Comparison of ENCODE assay signal across 18 mouse cellular contexts in the genomic region with DNA sequence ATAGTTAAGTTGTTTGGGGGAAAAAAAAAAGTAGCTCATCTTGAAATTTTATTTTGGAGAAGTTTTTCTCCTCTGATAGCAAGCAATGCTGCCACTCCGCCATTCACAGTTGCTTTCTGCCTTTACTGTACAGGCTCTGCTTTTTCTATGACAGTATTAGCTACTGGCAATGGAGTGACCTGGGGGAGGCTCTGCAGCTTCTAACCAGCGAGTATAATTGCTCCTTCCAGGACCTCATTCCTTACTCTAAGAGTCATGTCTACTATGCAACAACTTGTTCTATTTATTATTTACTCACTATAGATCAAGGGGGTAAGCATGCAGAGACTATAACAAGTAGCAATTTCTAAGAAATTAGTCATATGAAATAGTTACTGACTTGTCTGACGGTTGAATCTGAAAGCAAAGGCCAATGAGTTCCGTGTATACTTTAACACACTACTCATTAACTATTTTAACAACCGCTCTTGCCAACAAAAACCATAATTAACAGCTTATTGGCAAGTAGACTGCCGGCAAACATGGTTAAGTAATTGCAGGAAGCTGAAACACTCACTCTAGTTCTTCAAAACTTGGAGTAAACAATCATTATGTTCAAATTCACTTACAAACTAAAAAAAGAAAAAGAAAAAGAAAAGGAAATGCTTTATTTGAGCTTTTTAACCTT.
A peak's percentile ranks its signal among the peaks of the same experiment; 100 is the strongest.
DNase-seq lines count a peak whose midpoint lies in the region; ATAC-seq and TF ChIP-seq lines count a peak whose summit lies in the region.
"Had no signal": no experiment of that assay in that cellular context is flagged by ENCODE, and none has a peak within 500 bp of the region (broad histone marks: within the 10 kb centered on the region; RNA-seq: fewer than 3 reads in every experiment).

No protein-coding gene starts in this region.

- 43% methylated on average over 6 of the region's 6 CpGs for WGBS in kidney, adult 2 months
- 66% methylated on average over 6 of the region's 6 CpGs for WGBS in kidney, embryonic 14.5 days
- 48% methylated on average over 6 of the region's 6 CpGs for WGBS in limb, embryonic 12.5 days
- 84% methylated on average over 6 of the region's 6 CpGs for WGBS in limb, embryonic 10.5 days

- H3K27ac ChIP-seq in kidney, adult 2 months (ENCODE audit: insufficient read depth, low read depth, low read length), result no peak overlapping the region
- no peak overlapping the region for H3K27ac ChIP-seq in kidney, embryonic 14.5 days (ENCODE audit: low read depth, low read length)
- 0 out of 2 replicates have a peak overlapping the region, but pooled peaks have one; percentile 23 for H3K27ac ChIP-seq in limb, embryonic 12.5 days
- H3K27ac ChIP-seq in limb, embryonic 10.5 days, result no peak overlapping the region
- H3K27ac ChIP-seq: embryonic facial prominence, embryonic 12.5 days; forebrain, embryonic 13.5 days; gastrocnemius, adult 2 months; hindbrain, embryonic 15.5 days had no signal

- no peak for ATAC-seq in kidney, embryonic 14.5 days (ENCODE audit: low FRiP score, low TSS enrichment)
- no peak for ATAC-seq in limb, embryonic 12.5 days (ENCODE audit: insufficient number of reproducible peaks, insufficient read depth, low FRiP score, low TSS enrichment, low read depth)
- ATAC-seq: forebrain, embryonic 13.5 days had no signal

- no peak overlapping the region for H3K9ac ChIP-seq in kidney, embryonic 14.5 days (ENCODE audit: low read depth, low read length)
- no peak overlapping the region for H3K9ac ChIP-seq in limb, embryonic 12.5 days (replicated peaks)
- H3K9ac ChIP-seq: embryonic facial prominence, embryonic 12.5 days; forebrain, embryonic 13.5 days; heart, embryonic 12.5 days; hindbrain, embryonic 15.5 days had no signal

- no peaks in the 10 kb centered on the region for H3K27me3 ChIP-seq in kidney, adult 2 months (replicated peaks; ENCODE audit: control insufficient read depth, insufficient read depth, low read length)
- H3K27me3 ChIP-seq in kidney, embryonic 14.5 days (ENCODE audit: control insufficient read depth, insufficient read depth, low read length), result no peaks in the 10 kb centered on the region
- no peaks in the 10 kb centered on the region for H3K27me3 ChIP-seq in limb, embryonic 12.5 days
- no peaks in the 10 kb centered on the region for H3K27me3 ChIP-seq in limb, embryonic 10.5 days (ENCODE audit: low read depth, poor library complexity, severe bottlenecking)
- H3K27me3 ChIP-seq: CH12.LX; embryonic facial prominence, embryonic 12.5 days; forebrain, embryonic 13.5 days; heart, embryonic 12.5 days; hindbrain, embryonic 15.5 days had no signal

- no peak for TF ChIP-seq CTCF in kidney, adult 2 months (conservative IDR thresholded peaks at IDR 0.05; ENCODE audit: insufficient read depth, insufficient read length, low read depth, low read length)

- DNase-seq in kidney, adult 2 months, result peak; percentile 71
- no peak for DNase-seq in limb, embryonic 10.5 days (ENCODE audit: low spot score)
- DNase-seq in fat pad, adult 2 months (ENCODE audit: extremely low read depth, low read depth, low spot score), result peak; percentile 21
- DNase-seq in liver, result no peak
- DNase-seq: adrenal gland, adult 8-10 months; adrenal gland, postnatal 36 days; cerebellum, adult 11-12 months; cerebellum, adult 9-10 months; cerebellum, postnatal 25 days; gastrocnemius, adult 2 months; gastrocnemius, postnatal 25 days had no signal

- H3K36me3 ChIP-seq in kidney, adult 2 months (ENCODE audit: control insufficient read depth, insufficient read depth, low read length), result no peaks in the 10 kb centered on the region
- H3K36me3 ChIP-seq in kidney, embryonic 14.5 days (ENCODE audit: control insufficient read depth, insufficient read depth, low read length), result no peaks in the 10 kb centered on the region
- no peaks in the 10 kb centered on the region for H3K36me3 ChIP-seq in limb, embryonic 12.5 days
- no peaks in the 10 kb centered on the region for H3K36me3 ChIP-seq in limb, embryonic 10.5 days
- H3K36me3 ChIP-seq: embryonic facial prominence, embryonic 12.5 days; heart, embryonic 12.5 days; hindbrain, embryonic 15.5 days had no signal

- H3K9me3 ChIP-seq in kidney, embryonic 14.5 days (ENCODE audit: control insufficient read depth, low read length), result no peaks in the 10 kb centered on the region
- no peaks in the 10 kb centered on the region for H3K9me3 ChIP-seq in limb, embryonic 12.5 days
- H3K9me3 ChIP-seq in limb, embryonic 10.5 days (replicated peaks), result no peaks in the 10 kb centered on the region
- H3K9me3 ChIP-seq: embryonic facial prominence, embryonic 12.5 days; forebrain, embryonic 13.5 days; heart, embryonic 12.5 days; hindbrain, embryonic 15.5 days had no signal

- TF ChIP-seq POLR2A in kidney, adult 2 months (IDR thresholded peaks at IDR 0.05; ENCODE audit: low read depth, low read length), result no peak

- no peak overlapping the region for H3K4me2 ChIP-seq in kidney, embryonic 14.5 days (replicated peaks; ENCODE audit: low read depth, low read length)
- no peak overlapping the region for H3K4me2 ChIP-seq in limb, embryonic 12.5 days
- H3K4me2 ChIP-seq: embryonic facial prominence, embryonic 12.5 days; forebrain, embryonic 13.5 days; heart, embryonic 12.5 days; hindbrain, embryonic 15.5 days had no signal

- H3K4me3 ChIP-seq in kidney, adult 2 months (ENCODE audit: insufficient read depth, low read depth, low read length), result no peak overlapping the region
- no peak overlapping the region for H3K4me3 ChIP-seq in kidney, embryonic 14.5 days (ENCODE audit: low read length)
- no peak overlapping the region for H3K4me3 ChIP-seq in limb, embryonic 12.5 days (replicated peaks)
- H3K4me3 ChIP-seq in limb, embryonic 10.5 days, result no peak overlapping the region
- H3K4me3 ChIP-seq: embryonic facial prominence, embryonic 12.5 days; forebrain, embryonic 13.5 days; gastrocnemius, adult 2 months; heart, embryonic 12.5 days; hindbrain, embryonic 15.5 days had no signal

- no peaks in the 10 kb centered on the region for H3K4me1 ChIP-seq in kidney, adult 2 months (ENCODE audit: control insufficient read depth, insufficient read depth, low read length)
- H3K4me1 ChIP-seq in kidney, embryonic 14.5 days (ENCODE audit: control insufficient read depth, insufficient read depth, low read length), result no peaks in the 10 kb centered on the region
- peaks cover 3% of the 10 kb centered on the region; the same call in 1 of the 2 replicates for H3K4me1 ChIP-seq in limb, embryonic 12.5 days (replicated peaks)
- H3K4me1 ChIP-seq in limb, embryonic 10.5 days, result no peaks in the 10 kb centered on the region
- H3K4me1 ChIP-seq: embryonic facial prominence, embryonic 12.5 days; forebrain, embryonic 13.5 days; heart, embryonic 12.5 days; hindbrain, embryonic 15.5 days had no signal

Comparison
In these comparisons a context has a peak if more than half of its experiments do, and no peak if none do; other contexts are left out.
1. DNase-seq: peak in kidney, adult 2 months (single experiment) and fat pad, adult 2 months (single experiment); none in limb, embryonic 10.5 days (single experiment) and liver (single experiment).